Mouse (Mus musculus): ENCODE measurements around the gene Ttc21a. TPM values are rescaled to one million over a fixed set of nuclear protein-coding genes. Genes with fewer than 3 reads are reported as not detected.
A peak's percentile ranks its signal among the peaks of the same experiment; 100 is the strongest.

The Ttc21a gene
- polyA plus RNA-seq, 1 experiment from 2014 or later = 0.04 TPM

- 40% methylated on average over 6 of the region's 6 CpGs for whole genome bisulfite sequencing
- Histone ChIP-seq H3K27me3 (ENCODE audit: control insufficient read depth, insufficient read depth, low read length) (no peaks in the 10 kb centered on the region), H3K4me1 (ENCODE audit: control insufficient read depth, insufficient read depth, low read length) (peaks cover 13% of the 10 kb centered on the region), H3K9me3 (replicated peaks; ENCODE audit: control insufficient read depth, low read length) (no peaks in the 10 kb centered on the region), H3K9ac (ENCODE audit: low read length) (peak overlapping the region; percentile 39; the same call in 1 of the 2 replicates), H3K4me2 (ENCODE audit: low read depth, low read length) (no peak overlapping the region), H3K4me3 (replicated peaks; ENCODE audit: low read length) (no peak overlapping the region), H3K27ac (ENCODE audit: low read length) (peak overlapping the region; percentile 62), H3K36me3 (ENCODE audit: control insufficient read depth, insufficient read depth, low read length) (peaks cover 21% of the 10 kb centered on the region; the same call in 1 of the 2 replicates)
- ATAC-seq (ENCODE audit: insufficient read depth, low FRiP score) = no peak
Measured at GRCm38 (mm10) chr9:119970221-119970620, 32.8 kb downstream of the Ttc21a start.

- ATAC-seq (ENCODE audit: insufficient read depth, low FRiP score) = peak; percentile 51; the same call in 1 of the 2 replicates
- no peaks in the 10 kb centered on the region for H3K27me3 ChIP-seq (ENCODE audit: control insufficient read depth, insufficient read depth, low read length)
- H3K27ac ChIP-seq (ENCODE audit: low read length) = peak overlapping the region; percentile 62
- 75% methylated on average over 7 of the region's 7 CpGs for WGBS
- peak overlapping the region; percentile 39; the same call in 1 of the 2 replicates for H3K9ac ChIP-seq (ENCODE audit: low read length)
- no peak overlapping the region for H3K4me2 ChIP-seq (ENCODE audit: low read depth, low read length)
- H3K9me3 ChIP-seq (replicated peaks; ENCODE audit: control insufficient read depth, low read length) = no peaks in the 10 kb centered on the region
- peaks cover 13% of the 10 kb centered on the region for H3K4me1 ChIP-seq (ENCODE audit: control insufficient read depth, insufficient read depth, low read length)
- no peak overlapping the region for H3K4me3 ChIP-seq (replicated peaks; ENCODE audit: low read length)
- peaks cover 21% of the 10 kb centered on the region; the same call in 1 of the 2 replicates for H3K36me3 ChIP-seq (ENCODE audit: control insufficient read depth, insufficient read depth, low read length)
Measured at GRCm38 (mm10) chr9:119970763-119971656, 33.6 kb downstream of the Ttc21a start.

DNA sequence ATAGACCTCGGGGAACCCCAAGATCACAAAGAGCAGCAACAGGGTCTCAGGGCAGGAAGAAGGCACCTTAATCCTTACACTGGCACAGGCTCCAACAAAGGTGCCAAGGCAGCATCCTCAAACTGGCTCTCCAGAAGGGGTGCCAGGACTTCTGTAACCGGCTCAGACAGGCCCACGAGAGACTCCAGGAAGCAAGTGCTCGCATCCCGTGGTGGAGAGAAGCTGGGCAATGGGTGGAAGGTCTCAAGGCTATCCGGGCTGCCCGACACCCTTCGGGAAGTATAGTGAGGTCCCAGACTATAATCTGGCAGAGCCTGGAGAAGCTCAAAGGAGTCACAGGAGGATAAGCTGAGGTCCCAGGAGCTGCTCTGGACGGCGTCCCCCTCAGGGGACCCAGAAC lies 34.8 kb downstream of the Ttc21a start:
- no peak overlapping the region for H3K27ac ChIP-seq (ENCODE audit: low read length)
- 94% methylated on average over 10 of the region's 10 CpGs for WGBS
- no peak for ATAC-seq (ENCODE audit: insufficient read depth, low FRiP score)

GRCm38 (mm10) chr9:119972582-119972981 lies 35.2 kb downstream of the Ttc21a start:
- Histone ChIP-seq H3K9me3 (replicated peaks; ENCODE audit: control insufficient read depth, low read length) (no peaks in the 10 kb centered on the region), H3K36me3 (ENCODE audit: control insufficient read depth, insufficient read depth, low read length) (peaks cover 21% of the 10 kb centered on the region; the same call in 1 of the 2 replicates), H3K4me1 (ENCODE audit: control insufficient read depth, insufficient read depth, low read length) (peaks cover 20% of the 10 kb centered on the region), H3K4me2 (ENCODE audit: low read depth, low read length) (no peak overlapping the region), H3K27me3 (ENCODE audit: control insufficient read depth, insufficient read depth, low read length) (no peaks in the 10 kb centered on the region), H3K4me3 (replicated peaks; ENCODE audit: low read length) (no peak overlapping the region), H3K9ac (ENCODE audit: low read length) (no peak overlapping the region), H3K27ac (ENCODE audit: low read length) (no peak overlapping the region)
- WGBS = 88% methylated on average over 12 of the region's 12 CpGs
- ATAC-seq (ENCODE audit: insufficient read depth, low FRiP score) = no peak

More for the DNA sequence above, 34.8 kb downstream of the Ttc21a start:
- Histone ChIP-seq H3K27me3 (ENCODE audit: control insufficient read depth, insufficient read depth, low read length) (no peaks in the 10 kb centered on the region), H3K4me1 (ENCODE audit: control insufficient read depth, insufficient read depth, low read length) (peaks cover 16% of the 10 kb centered on the region), H3K4me2 (ENCODE audit: low read depth, low read length) (no peak overlapping the region), H3K36me3 (ENCODE audit: control insufficient read depth, insufficient read depth, low read length) (peaks cover 21% of the 10 kb centered on the region; the same call in 1 of the 2 replicates), H3K4me3 (replicated peaks; ENCODE audit: low read length) (no peak overlapping the region), H3K9me3 (replicated peaks; ENCODE audit: control insufficient read depth, low read length) (no peaks in the 10 kb centered on the region), H3K9ac (ENCODE audit: low read length) (no peak overlapping the region)

- ATAC-seq (ENCODE audit: insufficient read depth, low FRiP score) = no peak
- WGBS = 92% methylated on average over 23 of the region's 23 CpGs
- no peak overlapping the region for H3K27ac ChIP-seq (ENCODE audit: low read length)
- H3K36me3 ChIP-seq (ENCODE audit: control insufficient read depth, insufficient read depth, low read length) = peaks cover 21% of the 10 kb centered on the region; the same call in 1 of the 2 replicates
- H3K4me3 ChIP-seq (replicated peaks; ENCODE audit: low read length) = no peak overlapping the region
- no peaks in the 10 kb centered on the region for H3K9me3 ChIP-seq (replicated peaks; ENCODE audit: control insufficient read depth, low read length)
- no peaks in the 10 kb centered on the region for H3K27me3 ChIP-seq (ENCODE audit: control insufficient read depth, insufficient read depth, low read length)
- H3K9ac ChIP-seq (ENCODE audit: low read length) = no peak overlapping the region
- H3K4me1 ChIP-seq (ENCODE audit: control insufficient read depth, insufficient read depth, low read length) = peaks cover 27% of the 10 kb centered on the region
- H3K4me2 ChIP-seq (ENCODE audit: low read depth, low read length) = no peak overlapping the region
Measured at GRCm38 (mm10) chr9:119973281-119973680, 35.9 kb downstream of the Ttc21a start.

- Histone ChIP-seq H3K36me3 (ENCODE audit: control insufficient read depth, insufficient read depth, low read length) (peaks cover 21% of the 10 kb centered on the region; the same call in 1 of the 2 replicates), H3K4me3 (replicated peaks; ENCODE audit: low read length) (no peak overlapping the region), H3K9me3 (replicated peaks; ENCODE audit: control insufficient read depth, low read length) (no peaks in the 10 kb centered on the region), H3K27me3 (ENCODE audit: control insufficient read depth, insufficient read depth, low read length) (no peaks in the 10 kb centered on the region), H3K4me1 (ENCODE audit: control insufficient read depth, insufficient read depth, low read length) (peaks cover 34% of the 10 kb centered on the region), H3K27ac (ENCODE audit: low read length) (no peak overlapping the region), H3K4me2 (ENCODE audit: low read depth, low read length) (no peak overlapping the region), H3K9ac (ENCODE audit: low read length) (no peak overlapping the region)
- no peak for ATAC-seq (ENCODE audit: insufficient read depth, low FRiP score)
- 92% methylated on average over 27 of the region's 27 CpGs for WGBS
Measured at GRCm38 (mm10) chr9:119973869-119974520, 36.6 kb downstream of the Ttc21a start.

- no peaks in the 10 kb centered on the region for H3K9me3 ChIP-seq (replicated peaks; ENCODE audit: control insufficient read depth, low read length)
- no peak overlapping the region for H3K27ac ChIP-seq (ENCODE audit: low read length)
- H3K9ac ChIP-seq (ENCODE audit: low read length) = no peak overlapping the region
- WGBS = 82% methylated on average over 5 of the region's 5 CpGs
- no peak overlapping the region for H3K4me2 ChIP-seq (ENCODE audit: low read depth, low read length)
- peaks cover 39% of the 10 kb centered on the region for H3K4me1 ChIP-seq (ENCODE audit: control insufficient read depth, insufficient read depth, low read length)
- no peak for ATAC-seq (ENCODE audit: insufficient read depth, low FRiP score)
- peaks cover 21% of the 10 kb centered on the region; the same call in 1 of the 2 replicates for H3K36me3 ChIP-seq (ENCODE audit: control insufficient read depth, insufficient read depth, low read length)
- H3K27me3 ChIP-seq (ENCODE audit: control insufficient read depth, insufficient read depth, low read length) = no peaks in the 10 kb centered on the region
- H3K4me3 ChIP-seq (replicated peaks; ENCODE audit: low read length) = no peak overlapping the region
Measured at GRCm38 (mm10) chr9:119974609-119975008, 37.2 kb downstream of the Ttc21a start.

- H3K4me3 ChIP-seq (replicated peaks; ENCODE audit: low read length) = no peak overlapping the region
- H3K4me2 ChIP-seq (ENCODE audit: low read depth, low read length) = no peak overlapping the region
- no peak overlapping the region for H3K9ac ChIP-seq (ENCODE audit: low read length)
- no peaks in the 10 kb centered on the region for H3K9me3 ChIP-seq (replicated peaks; ENCODE audit: control insufficient read depth, low read length)
- peaks cover 21% of the 10 kb centered on the region; the same call in 1 of the 2 replicates for H3K36me3 ChIP-seq (ENCODE audit: control insufficient read depth, insufficient read depth, low read length)
- H3K27ac ChIP-seq (ENCODE audit: low read length) = no peak overlapping the region
- ATAC-seq (ENCODE audit: insufficient read depth, low FRiP score) = no peak
- H3K27me3 ChIP-seq (ENCODE audit: control insufficient read depth, insufficient read depth, low read length) = no peaks in the 10 kb centered on the region
- 83% methylated on average over 4 of the region's 4 CpGs for WGBS
- peaks cover 43% of the 10 kb centered on the region for H3K4me1 ChIP-seq (ENCODE audit: control insufficient read depth, insufficient read depth, low read length)
Measured at GRCm38 (mm10) chr9:119975286-119975685, 37.9 kb downstream of the Ttc21a start.
